Mouse (Mus musculus) stomach, embryonic 14.5 days (tissue): ENCODE measurements around the gene Ubap1l. TPM values are rescaled to one million over a fixed set of nuclear protein-coding genes. Genes with fewer than 3 reads are reported as not detected.

Experiments used
- ATAC-seq: fragments of 200-750 bp; cut with Nextera tagmentation; 2 replicates; pipeline ENCODE4 v1.8.0; 2017; ENCODE audit warnings: low read depth, moderate TSS enrichment; ENCODE audit not compliant: insufficient number of reproducible peaks, insufficient read depth, low FRiP score
- H3K27ac ChIP-seq: fragments of 300-500 bp; sonication (generic); 2 replicates; pipeline ENCODE4 v1.5.1; 2014; ENCODE audit warnings: mild to moderate bottlenecking, low read length, moderate library complexity, mixed read lengths
- H3K27me3 ChIP-seq: fragments of 300-500 bp; sonication (generic); 2 replicates; pipeline ENCODE4 v1.6.1; 2014; ENCODE audit warnings: low read length, control low read depth, mixed read lengths; ENCODE audit not compliant: control insufficient read depth, insufficient read depth
- H3K36me3 ChIP-seq: fragments of 300-500 bp; sonication (generic); 2 replicates; pipeline ENCODE4 v1.6.1; 2014; ENCODE audit warnings: mild to moderate bottlenecking, control low read depth, low read length, moderate library complexity, mixed read lengths; ENCODE audit not compliant: control insufficient read depth, insufficient read depth
- H3K4me1 ChIP-seq: fragments of 300-500 bp; sonication (generic); 2 replicates; pipeline ENCODE4 v1.6.1; 2014; ENCODE audit warnings: low read length, control low read depth, mixed read lengths; ENCODE audit not compliant: control insufficient read depth, insufficient read depth
- H3K4me2 ChIP-seq: fragments of 300-500 bp; sonication (generic); replicated peaks from 2 replicates; pipeline ENCODE4 v1.6.1; 2014; ENCODE audit warnings: low read depth, low read length, control low read depth
- H3K4me3 ChIP-seq: fragments of 300-500 bp; sonication (generic); 2 replicates; pipeline ENCODE4 v1.5.1; 2014; ENCODE audit warnings: low read depth, low read length, control low read depth
- H3K9ac ChIP-seq: fragments of 300-500 bp; sonication (generic); replicated peaks from 2 replicates; pipeline ENCODE4 v1.6.1; 2014; ENCODE audit warnings: low read depth, mild to moderate bottlenecking, control low read depth, low read length, moderate library complexity, mixed read lengths
- H3K9me3 ChIP-seq: fragments of 300-500 bp; sonication (generic); 2 replicates; pipeline ENCODE4 v1.6.1; 2016; ENCODE audit warnings: low read depth, low read length, control low read depth; ENCODE audit not compliant: control insufficient read depth
- WGBS: fragments of 180-500 bp; shearing (Covaris S2); extraction: QIAGEN DNeasy Blood & Tissue Kit; methylation state at CpG from one replicate; pipeline ENCODE4 v1.1.7; 2014; 5-methylcytosine and 5-hydroxymethylcytosine counted together
- polyA plus RNA-seq: library from polyadenylated mRNA; unstranded; fragments of >200 nt; fragmentation: Nextera tagmentation; extraction: Ambion mirVana; gene quantifications from 2 replicates; pipeline ENCODE4 v1.2.1, GENCODE M21; 2014

Ubap1l gene
- polyA plus RNA-seq, 1 experiment from 2014 or later, result 0.77 TPM

DNA sequence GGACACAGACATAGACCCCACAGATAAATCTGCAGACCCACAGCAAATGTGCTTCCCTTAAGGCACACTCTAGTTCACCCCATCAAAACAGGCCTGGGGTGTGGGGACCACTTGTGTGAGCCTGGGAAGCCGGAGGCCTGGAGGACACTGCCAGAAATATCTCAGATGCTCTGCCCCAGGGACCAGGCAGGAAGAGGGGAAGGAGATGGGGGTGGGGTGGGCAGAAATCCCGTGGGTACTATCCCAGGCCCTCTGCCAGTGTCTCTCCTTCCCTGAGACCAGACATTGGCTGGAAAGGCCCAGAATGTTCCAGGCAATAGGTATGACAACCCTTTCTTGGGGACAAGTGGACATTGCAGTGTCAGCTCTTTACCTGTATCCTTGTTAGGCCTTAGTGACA, 32.8 kb downstream of the Ubap1l start:
- Histone ChIP-seq H3K4me1 (peaks cover 17% of the 10 kb centered on the region), H3K9me3 (no peaks in the 10 kb centered on the region), H3K4me3 (no peak overlapping the region), H3K9ac (no peak overlapping the region), H3K36me3 (no peaks in the 10 kb centered on the region), H3K27me3 (peaks cover 31% of the 10 kb centered on the region), H3K27ac (no peak overlapping the region), H3K4me2 (no peak overlapping the region)
- no peak for ATAC-seq
- WGBS, result 50% methylated on average over 2 of the region's 2 CpGs

DNA sequence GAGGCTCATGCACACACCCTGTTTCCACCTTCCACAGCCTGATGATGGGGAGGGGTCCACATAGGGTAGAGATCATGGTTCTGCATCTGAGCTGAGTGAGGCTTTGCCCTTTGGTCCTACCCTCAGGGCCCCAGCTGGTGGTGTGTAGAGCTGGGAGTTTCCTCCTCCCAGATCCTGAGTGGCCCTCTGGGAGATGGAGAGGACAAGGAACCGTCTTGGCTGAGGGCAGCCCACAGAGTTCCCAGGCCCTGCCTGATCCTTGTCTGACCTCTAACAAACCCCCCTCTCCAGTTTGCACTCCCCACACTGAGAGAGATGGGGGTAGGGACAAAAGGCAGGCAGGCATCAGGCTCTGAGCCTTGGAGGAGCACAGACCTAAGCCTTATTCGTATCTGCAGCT, 33.5 kb downstream of the Ubap1l start:
- peaks cover 20% of the 10 kb centered on the region for H3K4me1 ChIP-seq
- 50% methylated on average over 2 of the region's 2 CpGs for WGBS
- H3K9me3 ChIP-seq, result no peaks in the 10 kb centered on the region
- no peak overlapping the region for H3K4me3 ChIP-seq
- no peak overlapping the region for H3K4me2 ChIP-seq
- H3K27me3 ChIP-seq, result peaks cover 28% of the 10 kb centered on the region
- no peak overlapping the region for H3K9ac ChIP-seq
- H3K27ac ChIP-seq, result no peak overlapping the region
- no peak for ATAC-seq
- no peaks in the 10 kb centered on the region for H3K36me3 ChIP-seq

DNA sequence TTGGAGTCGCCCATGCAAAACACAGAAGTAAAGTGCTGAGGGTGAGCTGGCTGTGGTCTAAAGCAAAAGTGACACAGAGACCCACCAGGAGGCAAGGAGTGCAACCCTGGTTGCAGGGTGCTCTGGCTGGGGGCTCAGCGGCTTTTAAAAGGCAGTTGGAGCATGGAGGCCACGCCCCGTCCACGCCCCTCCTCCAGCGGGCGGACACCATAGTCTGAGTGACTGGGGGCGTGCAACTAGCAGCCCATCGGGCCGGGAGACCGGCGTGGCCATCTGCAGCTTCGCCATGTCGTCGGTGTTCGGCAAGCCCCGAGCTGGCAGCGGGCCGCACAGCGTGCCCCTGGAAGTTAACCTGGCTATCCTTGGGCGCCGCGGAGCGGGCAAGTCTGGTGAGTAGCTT, 37.4 kb downstream of the Ubap1l start, which contains the start of gene Rasl12:
TSS of gene Rasl12 (plus strand) at position 228 of the 400 bp plus-strand sequence.
- peak within 1 kb of the TSS; percentile 75 for H3K4me2 ChIP-seq
- no peaks in the 10 kb centered on the region for H3K27me3 ChIP-seq
- H3K9ac ChIP-seq, result peak within 1 kb of the TSS; percentile 31; the same call in 1 of the 2 replicates
- ATAC-seq, result peak; percentile 74; the same call in 1 of the 2 replicates
- no peaks in the 10 kb centered on the region for H3K9me3 ChIP-seq
- peak within 1 kb of the TSS; percentile 40 for H3K4me3 ChIP-seq
- H3K27ac ChIP-seq, result no peak within 1 kb of the TSS
- peaks cover 14% of the 10 kb centered on the region for H3K4me1 ChIP-seq
- H3K36me3 ChIP-seq, result no peaks in the 10 kb centered on the region
- WGBS, result under 1% methylated on average over 24 of the region's 24 CpGs

DNA sequence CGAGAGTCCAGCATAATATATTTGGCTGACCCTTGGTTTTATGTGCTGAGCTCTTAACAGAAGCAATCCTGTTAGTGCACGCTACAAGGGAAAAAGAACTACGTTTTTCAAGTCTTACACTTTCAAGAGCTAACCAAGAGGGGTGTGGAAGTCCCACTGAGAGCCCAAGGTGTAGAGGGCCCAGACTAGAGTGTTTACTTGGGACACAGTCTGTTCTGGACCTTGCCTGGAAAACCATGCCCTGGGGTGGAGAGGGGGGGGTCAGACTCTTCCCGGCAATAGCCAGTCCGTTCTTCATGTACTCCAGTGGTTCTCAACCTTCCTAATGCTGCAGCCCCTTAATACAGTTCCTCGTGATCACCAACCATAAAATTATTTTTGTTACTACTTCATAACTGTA, 39.1 kb downstream of the Ubap1l start:
- H3K9ac ChIP-seq, result no peak overlapping the region
- H3K4me1 ChIP-seq, result peaks cover 18% of the 10 kb centered on the region
- no peak overlapping the region for H3K27ac ChIP-seq
- H3K27me3 ChIP-seq, result no peaks in the 10 kb centered on the region
- H3K9me3 ChIP-seq, result no peaks in the 10 kb centered on the region
- no peak for ATAC-seq
- 87% methylated on average over 6 of the region's 6 CpGs for WGBS
- no peaks in the 10 kb centered on the region for H3K36me3 ChIP-seq
- H3K4me2 ChIP-seq, result no peak overlapping the region
- no peak overlapping the region for H3K4me3 ChIP-seq

DNA sequence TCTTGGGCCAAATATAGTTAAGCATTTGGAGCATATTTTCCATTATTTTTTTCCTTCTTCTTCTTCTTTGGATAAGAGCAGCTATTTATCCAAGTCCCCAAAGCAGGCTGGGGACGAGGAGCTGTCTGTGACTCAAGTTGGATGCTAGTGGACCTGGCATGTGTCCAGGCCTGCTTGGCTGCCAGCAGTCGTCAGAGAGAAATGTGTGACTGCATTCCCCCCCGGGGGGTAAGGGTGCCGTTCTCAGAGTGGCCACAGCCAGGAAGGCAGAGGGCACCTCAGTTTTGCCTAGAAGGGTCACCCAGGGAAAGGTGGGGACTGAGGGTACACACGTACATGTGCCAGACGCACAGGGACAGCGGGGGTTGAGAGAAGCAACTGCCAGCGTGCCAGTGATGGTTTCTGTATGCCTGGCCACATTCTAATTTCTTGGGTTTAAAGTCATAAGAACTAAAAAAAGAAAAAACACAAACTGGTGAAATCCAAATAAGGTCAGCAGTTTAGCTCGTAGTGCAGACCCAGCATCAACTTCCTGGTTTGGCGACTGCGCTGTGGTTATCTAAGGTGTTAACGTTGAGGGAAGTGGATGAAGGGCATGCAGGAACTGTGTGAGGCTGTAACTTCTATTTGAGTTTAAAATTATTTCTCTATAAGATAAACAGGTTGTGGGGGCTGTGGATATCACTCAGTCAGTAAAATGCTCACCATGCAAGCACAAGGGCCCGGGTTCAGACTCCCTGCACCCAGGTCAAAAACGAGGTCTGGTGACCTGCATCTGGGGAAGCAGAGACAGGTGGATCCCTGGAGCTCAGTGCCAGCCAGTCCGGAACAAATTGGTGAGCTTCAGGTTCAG, 43.7 kb downstream of the Ubap1l start:
- no peak overlapping the region for H3K4me3 ChIP-seq
- H3K9me3 ChIP-seq, result no peaks in the 10 kb centered on the region
- no peaks in the 10 kb centered on the region for H3K36me3 ChIP-seq
- H3K9ac ChIP-seq, result no peak overlapping the region
- H3K4me1 ChIP-seq, result 0 out of 2 replicates have a peak, but pooled peaks cover 5% of the 10 kb centered on the region
- no peak for ATAC-seq
- no peak overlapping the region for H3K27ac ChIP-seq
- H3K27me3 ChIP-seq, result no peaks in the 10 kb centered on the region
- WGBS, result 62% methylated on average over 15 of the region's 15 CpGs
- H3K4me2 ChIP-seq, result no peak overlapping the region

DNA sequence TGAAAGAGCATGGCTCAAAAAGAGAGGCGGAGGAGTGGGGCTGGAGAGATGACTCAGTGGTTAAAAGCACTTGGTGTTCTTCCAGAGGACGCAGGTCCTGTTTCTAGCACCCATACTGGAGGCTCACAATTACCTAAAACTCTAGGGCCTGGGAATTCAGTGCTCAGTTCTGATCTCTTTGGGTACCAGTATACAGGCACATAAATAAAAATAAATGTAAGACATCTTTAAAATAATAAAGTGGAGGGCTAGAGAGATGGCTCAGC, 44.3 kb downstream of the Ubap1l start:
- Histone ChIP-seq H3K4me3 (no peak overlapping the region), H3K4me1 (0 out of 2 replicates have a peak, but pooled peaks cover 5% of the 10 kb centered on the region), H3K9ac (no peak overlapping the region), H3K27me3 (no peaks in the 10 kb centered on the region), H3K4me2 (no peak overlapping the region), H3K9me3 (no peaks in the 10 kb centered on the region), H3K27ac (no peak overlapping the region), H3K36me3 (no peaks in the 10 kb centered on the region)
- no peak for ATAC-seq
- 85% methylated on average over 2 of the region's 2 CpGs for WGBS

DNA sequence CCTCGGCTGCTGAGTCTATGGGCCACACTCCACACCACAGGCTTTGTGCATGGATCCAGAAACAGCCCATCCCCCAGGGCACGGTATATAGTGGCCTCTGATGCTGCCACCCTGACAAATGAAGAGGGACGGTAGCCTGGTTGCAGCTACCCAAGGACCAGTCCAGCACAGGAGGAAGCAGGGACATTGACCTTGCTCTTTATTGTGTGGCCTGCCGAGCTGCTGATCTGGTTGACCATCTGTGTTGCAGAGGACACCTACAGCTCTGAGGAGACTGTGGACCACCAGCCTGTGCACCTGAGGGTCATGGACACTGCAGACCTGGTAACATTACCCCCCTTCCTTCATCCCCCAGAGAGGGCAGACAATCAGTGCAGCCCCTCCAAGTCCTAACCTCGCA, 46.5 kb downstream of the Ubap1l start:
- Histone ChIP-seq H3K9me3 (no peaks in the 10 kb centered on the region), H3K9ac (no peak overlapping the region), H3K27me3 (no peaks in the 10 kb centered on the region), H3K27ac (no peak overlapping the region), H3K36me3 (no peaks in the 10 kb centered on the region), H3K4me3 (no peak overlapping the region), H3K4me1 (0 out of 2 replicates have a peak, but pooled peaks cover 5% of the 10 kb centered on the region), H3K4me2 (no peak overlapping the region)
- no peak for ATAC-seq
- WGBS, result 82% methylated on average over 5 of the region's 5 CpGs

DNA sequence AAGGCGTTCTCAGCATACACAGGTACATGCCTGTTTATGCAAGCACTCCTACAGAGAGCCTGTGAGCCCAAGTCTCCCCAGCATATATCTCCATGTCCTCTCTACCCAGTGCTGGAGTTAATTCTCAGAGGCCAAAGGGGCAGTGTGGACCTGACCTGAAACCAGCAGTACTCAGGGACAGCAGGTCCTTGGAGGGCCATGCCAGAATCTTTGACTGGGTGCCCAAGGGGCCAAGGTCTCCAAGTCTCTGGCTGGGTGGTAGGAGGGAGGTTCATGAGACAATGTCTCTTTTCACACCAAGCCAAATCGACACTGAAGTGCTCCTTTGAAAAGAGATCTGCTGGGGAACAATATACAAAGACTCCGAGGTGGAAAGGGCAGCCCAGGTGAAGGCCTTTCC, 47.0 kb downstream of the Ubap1l start:
- H3K4me2 ChIP-seq, result no peak overlapping the region
- no peaks in the 10 kb centered on the region for H3K9me3 ChIP-seq
- H3K9ac ChIP-seq, result no peak overlapping the region
- no peak for ATAC-seq
- no peaks in the 10 kb centered on the region for H3K27me3 ChIP-seq
- no peaks in the 10 kb centered on the region for H3K36me3 ChIP-seq
- 0 out of 2 replicates have a peak, but pooled peaks cover 5% of the 10 kb centered on the region for H3K4me1 ChIP-seq
- no peak overlapping the region for H3K4me3 ChIP-seq
- WGBS, result 76% methylated on average over 3 of the region's 3 CpGs
- no peak overlapping the region for H3K27ac ChIP-seq
